9 mouse cellular contexts compared by ENCODE assay signal in the genomic region with DNA sequence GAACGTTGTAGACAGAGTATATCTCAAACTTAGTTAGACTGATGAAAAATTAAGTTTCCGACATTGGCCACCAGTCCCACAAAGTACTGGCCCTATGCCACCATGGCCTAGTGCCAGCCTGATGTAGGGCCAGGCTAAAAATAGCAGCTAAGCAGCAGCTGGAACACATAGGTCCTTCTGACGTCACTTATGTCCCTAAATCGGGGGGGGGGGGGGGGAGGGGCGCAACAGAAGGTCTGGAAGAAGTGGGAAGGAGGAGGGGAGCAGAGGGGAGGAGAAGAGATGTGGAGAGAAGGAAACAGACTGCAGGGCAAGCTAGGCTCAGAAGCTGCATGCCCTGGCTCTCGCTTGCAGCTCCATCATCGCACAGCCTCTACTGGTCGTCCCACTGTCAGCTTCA.
DNase-seq lines count a peak whose midpoint lies in the region; ATAC-seq and TF ChIP-seq lines count a peak whose summit lies in the region.
"Had no signal": no experiment of that assay in that cellular context is flagged by ENCODE, and none has a peak within 500 bp of the region (broad histone marks: within the 10 kb centered on the region; RNA-seq: fewer than 3 reads in every experiment).

No protein-coding gene starts in this region.

- WGBS in neural tube, embryonic 14.5 days, result 64% methylated on average over 7 of the region's 8 CpGs
- 61% methylated on average over 7 of the region's 8 CpGs for WGBS in neural tube, embryonic 15.5 days
- 53% methylated on average over 8 of the region's 8 CpGs for WGBS in intestine, embryonic 16.5 days

- no peak overlapping the region for H3K4me2 ChIP-seq in neural tube, embryonic 14.5 days (ENCODE audit: low read depth, low read length)
- no peak overlapping the region for H3K4me2 ChIP-seq in neural tube, embryonic 15.5 days
- no peak overlapping the region for H3K4me2 ChIP-seq in intestine, embryonic 16.5 days (ENCODE audit: low read depth, low read length)
- H3K4me2 ChIP-seq: limb, embryonic 15.5 days had no signal

- H3K27me3 ChIP-seq in neural tube, embryonic 14.5 days (ENCODE audit: control insufficient read depth, insufficient read depth, low read length), result no peaks in the 10 kb centered on the region
- H3K27me3 ChIP-seq in neural tube, embryonic 15.5 days (replicated peaks), result no peaks in the 10 kb centered on the region
- H3K27me3 ChIP-seq in intestine, embryonic 16.5 days (replicated peaks; ENCODE audit: control insufficient read depth, insufficient read depth, low read length), result no peaks in the 10 kb centered on the region
- H3K27me3 ChIP-seq: limb, embryonic 15.5 days had no signal

- no peak overlapping the region for H3K9ac ChIP-seq in neural tube, embryonic 14.5 days (replicated peaks; ENCODE audit: low read depth, low read length)
- no peak overlapping the region for H3K9ac ChIP-seq in neural tube, embryonic 15.5 days (replicated peaks)
- H3K9ac ChIP-seq in intestine, embryonic 16.5 days (ENCODE audit: low read depth, low read length), result no peak overlapping the region
- H3K9ac ChIP-seq: limb, embryonic 15.5 days had no signal

- TF ChIP-seq CTCF in layer of hippocampus, adult 2 months (conservative IDR thresholded peaks at IDR 0.05), result no peak

- H3K36me3 ChIP-seq in neural tube, embryonic 14.5 days (ENCODE audit: control insufficient read depth, insufficient read depth, low read length), result no peaks in the 10 kb centered on the region
- H3K36me3 ChIP-seq in neural tube, embryonic 15.5 days, result peaks cover 3% of the 10 kb centered on the region; the same call in 1 of the 2 replicates
- H3K36me3 ChIP-seq in intestine, embryonic 16.5 days (ENCODE audit: control insufficient read depth, insufficient read depth, low read length), result no peaks in the 10 kb centered on the region
- H3K36me3 ChIP-seq: limb, embryonic 15.5 days had no signal

- H3K4me1 ChIP-seq in neural tube, embryonic 14.5 days (ENCODE audit: control insufficient read depth, insufficient read depth, low read length), result peaks cover 32% of the 10 kb centered on the region
- H3K4me1 ChIP-seq in neural tube, embryonic 15.5 days, result peaks cover 42% of the 10 kb centered on the region
- no peaks in the 10 kb centered on the region; the same call in none of the 2 replicates for H3K4me1 ChIP-seq in intestine, embryonic 16.5 days (ENCODE audit: control insufficient read depth, insufficient read depth, low read length)

- H3K4me3 ChIP-seq in neural tube, embryonic 14.5 days (ENCODE audit: low read depth, low read length), result no peak overlapping the region
- no peak overlapping the region for H3K4me3 ChIP-seq in neural tube, embryonic 15.5 days (replicated peaks)
- no peak overlapping the region for H3K4me3 ChIP-seq in intestine, embryonic 16.5 days (ENCODE audit: low read length)
- H3K4me3 ChIP-seq in layer of hippocampus, adult 2 months, result no peak overlapping the region
- H3K4me3 ChIP-seq: limb, embryonic 15.5 days had no signal

- peak; percentile 35; the same call in 1 of the 2 replicates for ATAC-seq in neural tube, embryonic 14.5 days (ENCODE audit: low read depth)
- no peak for ATAC-seq in neural tube, embryonic 15.5 days (ENCODE audit: low FRiP score)
- 0 out of 2 replicates have a peak, but pooled peaks have one; percentile 45 for ATAC-seq in intestine, embryonic 16.5 days

- H3K9me3 ChIP-seq in neural tube, embryonic 14.5 days (ENCODE audit: control insufficient read depth, low read length), result no peaks in the 10 kb centered on the region
- no peaks in the 10 kb centered on the region for H3K9me3 ChIP-seq in neural tube, embryonic 15.5 days (replicated peaks)
- H3K9me3 ChIP-seq in intestine, embryonic 16.5 days (ENCODE audit: control insufficient read depth, low read length), result no peaks in the 10 kb centered on the region
- H3K9me3 ChIP-seq: limb, embryonic 15.5 days had no signal

- DNase-seq in cerebellum, postnatal 14 days, result peak; percentile 32 to 52
- DNase-seq in cerebellum, adult 9-10 months, result no peak
- peak; percentile 11 for DNase-seq in retina, postnatal 7 days (ENCODE audit: low read depth, low spot score)
- no peak for DNase-seq in spleen, postnatal 10 days (ENCODE audit: low spot score in 2 of 2)
- no peak for DNase-seq in layer of hippocampus, adult 2 months (ENCODE audit: low spot score in 2 of 2)

- no peak overlapping the region for H3K27ac ChIP-seq in neural tube, embryonic 14.5 days (ENCODE audit: low read depth, low read length)
- no peak overlapping the region for H3K27ac ChIP-seq in neural tube, embryonic 15.5 days (replicated peaks)
- H3K27ac ChIP-seq in intestine, embryonic 16.5 days (ENCODE audit: low read length), result no peak overlapping the region
- H3K27ac ChIP-seq in layer of hippocampus, adult 2 months, result no peak overlapping the region
- H3K27ac ChIP-seq: limb, embryonic 15.5 days had no signal

Comparison
In these comparisons a context has a peak if more than half of its experiments do, and no peak if none do; other contexts are left out.
1. DNase-seq: peak in cerebellum, postnatal 14 days (2 of 2) and retina, postnatal 7 days (single experiment); none in cerebellum, adult 9-10 months (single experiment), spleen, postnatal 10 days (0 of 2) and layer of hippocampus, adult 2 months (0 of 2).